Mouse (Mus musculus) hematopoietic stem cell, adult 5-6 weeks (primary cell): Measurements from ENCODE around the gene Ccr9. TPM values are rescaled to one million over a fixed set of nuclear protein-coding genes. Genes with fewer than 3 reads are reported as not detected.

Source experiments
- ATAC-seq, 2 experiments: fragments of 125-278 bp in 1 of 2; replicated peaks in 1 of 2; 2 replicates each; pipeline ENCODE4 v1.8.0; 2016 to 2017; ENCODE audit warnings: inconsistent platforms in 2 of 2, mild to moderate bottlenecking in 2 of 2, moderate number of reproducible peaks in 2 of 2, low read depth in 1 of 2, moderate TSS enrichment in 1 of 2; ENCODE audit not compliant: low FRiP score in 2 of 2, poor library complexity in 2 of 2, severe bottlenecking in 2 of 2, insufficient read depth in 1 of 2, low TSS enrichment in 1 of 2
- total RNA-seq: library from RNA; stranded (forward); fragments of 172-1452, 232-1000 nt; gene quantifications from 2 replicates; pipeline ENCODE4 v1.2.3, GENCODE M21; 2017

Ccr9 gene
- total RNA-seq, 1 experiment from 2014 or later = 4.6 TPM

DNA sequence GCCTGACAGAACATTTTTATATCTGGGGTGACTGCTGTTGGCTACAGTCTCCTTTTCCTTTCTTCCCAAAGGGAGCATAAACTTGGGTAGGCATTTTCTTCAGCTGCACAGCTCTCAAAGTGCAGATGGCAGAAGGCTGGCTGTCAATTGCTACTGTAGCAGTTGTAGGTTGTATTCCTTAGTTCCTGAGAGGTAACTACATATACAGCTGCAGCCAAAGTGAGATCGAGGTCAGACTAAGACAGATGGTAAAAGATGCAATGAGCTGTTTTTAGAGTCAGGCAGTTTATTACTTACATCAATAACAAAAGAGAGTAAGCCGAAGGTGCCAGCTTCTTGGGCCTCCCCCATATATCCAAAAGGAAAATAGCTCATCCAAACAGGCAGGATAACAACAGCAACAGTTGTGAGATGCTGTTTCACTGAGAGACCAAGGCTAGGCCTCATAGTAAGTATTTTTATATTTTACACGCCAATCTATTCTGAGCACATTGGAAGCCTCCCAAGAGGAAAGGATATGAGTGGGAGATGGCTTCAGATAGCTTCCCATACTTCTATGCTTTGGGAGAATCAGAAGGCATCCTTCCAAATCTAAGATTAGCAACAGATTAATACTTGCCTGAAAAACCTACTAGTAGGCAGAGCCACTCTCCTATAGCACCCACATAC, 17.5 kb downstream of the Ccr9 start:
- no peak for ATAC-seq

- ATAC-seq = peak; percentile 27 to 53; a peak in 2 of 4 replicates
These were observed 23.6 kb downstream of the Ccr9 start for GRCm38 (mm10) chr9:123701822-123702221.

GRCm38 (mm10) chr9:123709226-123709625, 31.0 kb downstream of the Ccr9 start:
- ATAC-seq = no peak

DNA sequence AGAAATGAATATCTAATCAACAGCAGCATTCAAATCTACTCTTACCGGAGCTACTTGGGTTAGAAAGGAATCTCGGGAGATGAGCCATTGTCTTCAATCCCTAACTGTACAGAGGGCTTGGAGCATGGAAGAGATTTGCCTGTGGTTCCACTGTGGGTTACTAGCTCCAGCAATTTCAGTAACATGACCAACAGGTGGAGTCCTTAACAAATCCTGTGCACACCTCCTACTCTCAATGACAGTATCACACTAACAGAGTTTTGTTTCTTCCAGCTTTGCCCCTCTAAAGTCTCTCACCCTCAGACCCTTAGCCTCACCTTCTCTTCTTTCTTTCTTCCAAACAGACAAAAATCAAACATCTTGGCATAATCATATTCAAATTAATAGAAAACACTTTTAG, 34.9 kb downstream of the Ccr9 start:
- no peak for ATAC-seq

DNA sequence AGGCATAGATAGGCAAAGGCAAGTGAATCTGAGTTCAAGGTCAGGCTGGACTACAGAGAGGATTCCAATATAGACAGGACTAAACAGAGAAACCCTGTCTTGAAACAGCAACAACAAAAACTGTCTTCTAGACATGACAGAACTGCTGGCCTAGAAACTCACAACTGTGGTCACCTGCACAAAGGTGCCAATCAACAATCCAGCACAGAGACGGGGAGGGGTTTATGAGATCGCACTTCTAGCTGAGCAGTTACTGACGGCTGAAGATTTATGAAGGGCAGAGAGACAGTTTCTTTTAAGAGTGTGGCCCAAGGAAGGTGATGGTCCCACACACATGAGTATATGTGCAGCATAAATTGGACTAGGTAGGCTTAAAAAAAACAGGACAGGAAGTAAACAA, 38.1 kb downstream of the Ccr9 start:
- no peak for ATAC-seq

DNA sequence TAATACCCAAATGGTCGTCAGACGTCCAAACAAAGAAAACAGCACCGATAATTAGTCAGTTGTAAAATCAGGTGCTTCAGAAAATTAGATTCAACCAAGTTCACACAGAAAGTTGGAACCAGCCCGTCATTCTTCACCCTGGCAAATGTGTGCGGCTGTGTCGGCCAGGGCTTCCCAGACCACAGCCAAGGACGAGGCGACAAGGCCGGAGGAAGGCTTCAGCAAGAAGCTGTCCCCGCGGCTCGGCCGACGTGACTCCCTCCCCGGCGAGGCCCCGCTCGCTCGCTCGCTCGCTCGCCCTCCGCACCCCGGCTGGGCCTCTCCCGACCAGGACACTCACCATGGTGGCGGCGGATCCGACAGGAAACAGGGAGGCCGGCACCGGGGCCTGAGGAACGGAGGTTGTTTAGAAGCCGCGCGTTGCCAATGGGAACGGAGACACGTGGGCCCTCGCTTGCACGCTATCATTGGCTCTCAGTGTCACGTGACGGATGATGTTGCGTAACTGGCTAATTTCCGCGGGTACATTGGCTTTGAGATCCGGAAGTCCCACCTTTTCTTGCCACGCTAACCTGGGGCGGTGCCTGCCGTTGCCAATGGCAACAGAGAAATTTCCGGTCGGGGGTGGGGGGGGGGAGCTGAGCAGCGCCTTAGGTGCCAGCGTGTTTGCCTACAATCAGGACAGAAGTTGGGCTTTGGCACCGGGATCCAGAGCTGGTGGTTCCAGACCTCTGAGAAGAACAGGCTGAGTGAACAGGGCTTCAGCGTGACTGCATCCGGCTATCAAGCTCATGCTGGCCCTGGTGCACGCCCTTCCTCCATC, 39.2 kb downstream of the Ccr9 start, which contains the start of gene Lztfl1:
Lztfl1 (minus strand) TSS at position 512 of the 823 bp plus-strand sequence.
- peak; percentile 99 for ATAC-seq

DNA sequence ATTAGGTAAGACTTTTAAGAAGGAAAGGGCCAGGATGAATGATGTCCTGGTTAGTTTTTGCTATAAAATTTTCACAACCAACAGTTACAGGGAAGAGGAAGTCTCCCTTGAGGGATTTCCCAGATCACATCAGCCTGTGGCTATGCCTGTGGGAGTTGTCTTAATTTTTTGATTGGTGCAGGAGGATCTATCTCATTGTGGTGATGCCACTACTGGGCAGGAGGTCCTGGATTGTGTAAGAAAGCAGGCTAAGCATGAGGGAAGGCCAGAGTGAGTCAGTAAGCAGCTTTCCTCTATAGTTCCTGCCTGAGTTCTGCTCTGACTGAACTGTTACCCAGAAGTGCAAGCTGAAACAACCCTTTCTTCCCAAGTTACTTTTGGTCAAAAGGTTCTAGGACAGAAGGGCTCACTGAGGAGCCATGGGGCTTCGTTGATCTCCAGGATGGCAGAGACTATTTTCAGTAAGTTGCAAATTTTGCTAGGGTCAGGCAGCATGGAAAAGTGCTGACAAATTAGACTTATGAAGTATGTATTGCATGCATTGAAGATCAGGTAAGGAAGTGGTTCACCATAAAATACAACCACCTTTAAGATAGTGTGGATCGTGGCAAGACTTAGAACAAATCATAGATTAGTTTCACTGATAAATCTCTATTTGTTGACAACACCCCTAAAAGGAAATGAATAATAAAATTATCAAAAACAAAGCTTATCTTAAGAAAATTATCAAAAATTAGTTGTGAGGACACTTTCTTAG, 44.7 kb downstream of the Ccr9 start:
- ATAC-seq = peak in 1 of 2 experiments; percentile 25; a peak in 1 of 4 replicates

- ATAC-seq = no peak
These were observed 53.0 kb downstream of the Ccr9 start for GRCm38 (mm10) chr9:123731271-123731670.

DNA sequence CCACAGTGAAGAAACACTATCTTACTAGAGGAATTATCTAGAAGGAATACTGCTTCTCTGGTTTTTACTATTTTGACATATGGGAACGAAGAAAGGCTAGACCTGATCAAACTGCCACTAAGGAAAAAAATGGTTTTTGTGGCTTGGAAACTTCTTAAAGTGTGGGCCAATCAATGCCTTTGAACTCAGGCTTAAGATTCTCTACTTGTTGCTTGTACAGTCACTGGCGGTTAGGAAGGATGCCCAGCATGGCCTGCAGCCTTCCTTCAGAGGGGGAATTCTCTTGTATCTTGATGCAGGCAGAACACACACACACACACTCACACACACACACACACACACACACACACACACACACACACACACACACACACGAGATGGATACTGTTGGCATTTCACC, 55.9 kb downstream of the Ccr9 start:
- no peak for ATAC-seq

DNA sequence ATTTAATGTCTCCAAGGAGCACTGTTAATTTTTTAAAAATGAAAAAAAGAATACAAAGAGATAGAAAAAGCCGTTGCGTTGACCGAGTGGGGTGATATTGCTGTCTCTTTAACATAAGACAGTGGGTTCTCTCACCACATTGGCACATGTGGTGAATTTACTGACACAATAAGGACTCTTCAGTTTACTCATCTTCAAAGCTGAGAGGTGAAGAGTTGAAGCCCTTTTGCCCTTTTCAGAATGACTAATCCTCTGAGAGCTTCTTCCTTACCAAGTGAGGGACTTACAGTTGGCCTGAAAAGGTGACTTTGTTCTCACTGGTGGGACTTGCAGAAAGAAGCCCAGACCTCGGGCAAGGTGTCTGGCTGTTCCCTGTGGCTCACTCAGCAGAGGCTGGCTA, 62.6 kb downstream of the Ccr9 start:
- no peak for ATAC-seq

GRCm38 (mm10) chr9:123749687-123750086, 71.4 kb downstream of the Ccr9 start:
- ATAC-seq = peak; percentile 32 to 37; a peak in 1 of 4 replicates

- peak; percentile 73 to 97 for ATAC-seq
These were observed 76.1 kb downstream of the Ccr9 start for GRCm38 (mm10) chr9:123754333-123754732.

GRCm38 (mm10) chr9:123756752-123757151, 78.5 kb downstream of the Ccr9 start:
- peak in 1 of 2 experiments; percentile 25; a peak in 2 of 4 replicates for ATAC-seq

DNA sequence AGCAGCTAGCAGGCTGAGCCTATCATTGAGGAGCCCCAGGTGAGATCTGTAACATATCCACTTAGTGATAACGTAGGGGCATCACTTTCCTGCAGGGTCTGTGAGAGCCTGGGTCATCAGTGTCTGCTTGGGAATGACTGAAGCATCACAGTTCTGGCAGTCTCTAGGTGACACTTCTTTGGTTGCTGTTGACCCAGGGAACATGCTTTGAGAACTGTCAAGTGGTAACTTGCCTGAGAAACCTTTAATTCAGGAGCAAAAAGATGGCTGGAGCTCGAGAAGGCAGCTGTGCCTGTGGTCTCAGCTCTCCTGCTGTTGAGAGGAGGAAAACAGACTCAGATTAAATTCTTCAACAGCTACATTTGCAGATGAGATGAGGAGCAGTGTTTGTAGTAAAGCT, 79.1 kb downstream of the Ccr9 start:
- no peak for ATAC-seq

DNA sequence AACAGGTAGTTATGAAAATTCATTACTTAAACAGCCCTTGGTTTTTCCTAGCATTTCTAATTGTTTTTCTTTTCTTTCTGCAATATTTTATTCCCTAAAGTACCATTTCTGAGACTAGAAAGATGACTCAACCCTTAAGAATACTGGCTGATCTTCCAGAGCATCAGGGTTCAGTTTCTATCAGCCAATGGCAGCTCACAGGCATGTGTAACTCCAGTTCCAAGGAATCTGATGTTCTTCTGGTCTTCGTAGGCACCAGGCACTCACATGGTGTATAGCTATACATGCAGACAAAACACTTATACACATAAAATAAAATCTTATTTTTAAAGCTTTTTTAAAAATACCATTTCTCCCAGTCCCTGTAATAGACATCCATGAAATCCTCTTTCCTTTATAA, 79.9 kb downstream of the Ccr9 start:
- no peak for ATAC-seq

GRCm38 (mm10) chr9:123758645-123759044, 80.4 kb downstream of the Ccr9 start:
- no peak for ATAC-seq

DNA sequence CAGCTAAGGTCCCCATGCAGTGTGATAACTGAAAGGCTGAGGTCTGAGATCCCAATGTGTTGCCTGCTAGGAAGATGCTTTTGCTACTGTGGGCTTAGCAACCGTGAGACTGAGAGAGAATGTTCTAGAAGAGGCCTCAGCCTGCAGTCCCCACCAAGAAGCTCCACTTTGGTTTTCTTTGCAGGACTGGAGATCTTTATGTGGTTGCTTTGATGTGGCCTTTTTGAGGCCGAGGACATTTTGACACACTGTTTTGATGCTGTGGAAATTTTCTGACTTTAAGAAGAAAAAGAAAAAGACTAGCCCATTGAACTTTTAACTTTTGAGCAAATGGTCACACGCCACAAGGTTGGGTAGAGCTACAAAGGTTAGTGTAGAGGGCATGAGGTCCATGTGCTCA, 82.6 kb downstream of the Ccr9 start:
- ATAC-seq = no peak

DNA sequence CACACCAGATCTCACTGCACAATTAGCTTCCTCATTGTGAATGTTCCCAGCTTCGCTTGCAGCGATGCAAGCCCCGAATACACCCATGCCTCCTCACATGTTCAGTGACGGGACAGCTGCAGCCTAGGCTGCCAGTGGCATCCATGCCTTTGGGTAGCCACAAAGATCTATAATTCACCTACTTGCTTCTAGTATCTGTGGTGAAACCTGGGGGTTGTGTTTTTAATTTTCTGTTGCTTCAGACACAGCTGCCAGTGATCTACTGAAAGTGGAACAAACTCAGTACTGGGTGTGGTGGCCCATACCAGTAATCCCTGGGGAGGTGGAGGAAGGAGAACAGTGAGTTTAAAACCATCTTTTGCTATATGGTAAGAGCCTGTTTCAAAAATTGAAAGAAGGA, 84.6 kb downstream of the Ccr9 start:
- no peak for ATAC-seq
